Mouse (Mus musculus) ES-E14 (cell line): ENCODE data around the gene Fbxw4. TPM values are rescaled to one million over a fixed set of nuclear protein-coding genes. Genes with fewer than 3 reads are reported as not detected.

Experiments used
- DNase-seq: peaks from one replicate; pipeline ENCODE4 v3.0.0-alpha.2; 2013; ENCODE audit warnings: low read depth, low spot score
- H3K27ac ChIP-seq: 2 replicates; pipeline ENCODE4 v1.5.1; 2012; ENCODE audit warnings: low read depth, mild to moderate bottlenecking, low read length, moderate library complexity, mixed read lengths; ENCODE audit not compliant: poor library complexity, insufficient read depth, severe bottlenecking
- H3K36me3 ChIP-seq: 2 replicates; pipeline ENCODE4 v1.6.1; 2012; ENCODE audit warnings: mild to moderate bottlenecking, low read length, moderate library complexity, mixed read lengths; ENCODE audit not compliant: control insufficient read depth, poor library complexity, insufficient read depth, severe bottlenecking
- H3K4me1 ChIP-seq, 2 experiments: fragments of 150-350 bp in 1 of 2; sonication (generic) in 1 of 2; 2 replicates each; pipeline ENCODE4 v1.6.1; 2012; ENCODE audit warnings: low read length in 2 of 2, mild to moderate bottlenecking in 1 of 2, mixed read lengths in 1 of 2; ENCODE audit not compliant: control insufficient read depth in 2 of 2, insufficient read depth in 2 of 2, poor library complexity in 1 of 2
- H3K4me3 ChIP-seq, 2 experiments: fragments of 150-350 bp in 1 of 2; sonication (generic) in 1 of 2; 2 replicates each; pipeline ENCODE4 v1.5.1; 2012; ENCODE audit warnings: low read length in 2 of 2, low read depth in 1 of 2, mild to moderate bottlenecking in 1 of 2, mixed read lengths in 1 of 2; ENCODE audit not compliant: insufficient read depth in 1 of 2, poor library complexity in 1 of 2, severe bottlenecking in 1 of 2
- H3K9ac ChIP-seq: 2 replicates; pipeline ENCODE4 v1.6.1; 2012; ENCODE audit warnings: low read depth, mild to moderate bottlenecking, low read length, mixed read lengths; ENCODE audit not compliant: poor library complexity, insufficient read depth, severe bottlenecking
- H3K9me3 ChIP-seq: fragments of 150-350 bp; sonication (generic); 2 replicates; pipeline ENCODE4 v1.6.1; 2012; ENCODE audit warnings: low read depth, mild to moderate bottlenecking, low read length; ENCODE audit not compliant: control insufficient read depth, insufficient read depth
- CHD2 ChIP-seq: IDR thresholded peaks from 2 replicates; pipeline ENCODE4 v1.6.1; 2014; ENCODE audit warnings: mild to moderate bottlenecking, low read depth, low read length, inconsistent platforms
- HCFC1 ChIP-seq: IDR thresholded peaks from 2 replicates; pipeline ENCODE4 v1.6.1; 2012; ENCODE audit warnings: low read length, inconsistent platforms, borderline replicate concordance; ENCODE audit not compliant: insufficient read depth
- MAFK ChIP-seq: IDR thresholded peaks from 2 replicates; pipeline ENCODE4 v1.6.1; 2014; ENCODE audit warnings: mild to moderate bottlenecking, low read depth, low read length, inconsistent platforms; ENCODE audit not compliant: insufficient read depth
- ZC3H11A ChIP-seq: IDR thresholded peaks from 2 replicates; pipeline ENCODE4 v1.6.1; 2012; ENCODE audit warnings: low read depth, mild to moderate bottlenecking, inconsistent platforms, low read length, borderline replicate concordance
- ZNF384 ChIP-seq: IDR thresholded peaks from 2 replicates; pipeline ENCODE4 v1.6.1; 2012; ENCODE audit warnings: low read depth, low read length, inconsistent platforms
- in situ Hi-C, 2 experiments: fragments of 600-800 bp; cut with MboI; formaldehyde crosslinking; loops; one replicate each; pipeline ENCODE4 v1.15.1; 2025; ENCODE audit warnings: low sequenced_read_pairs in 2 of 2, inconsistent platforms in 1 of 2; ENCODE audit not compliant: unreplicated experiment in 2 of 2
- total RNA-seq: library from RNA; depleted of rRNA; stranded (reverse); fragments of 300-350 nt; gene quantifications from 2 replicates; pipeline ENCODE4 v1.2.3, GENCODE M21; 2012

The Fbxw4 gene
- total RNA-seq, 1 experiment: 6.3 TPM

- Histone ChIP-seq H3K36me3 (no peaks in the 10 kb centered on the region), H3K4me3 (no peak overlapping the region), H3K9me3 (no peaks in the 10 kb centered on the region), H3K9ac (no peak overlapping the region), H3K27ac (no peak overlapping the region; the same call in 1 of the 2 replicates), H3K4me1 (peaks cover 0 to 6% of the 10 kb centered on the region in 2 experiments; a peak in 1 of 4 replicates)
- no peak for DNase-seq
- TF ChIP-seq ZNF384: no peak
- TF ChIP-seq MAFK: no peak
- no peak for TF ChIP-seq HCFC1
- no peak for TF ChIP-seq CHD2
- no peak for TF ChIP-seq ZC3H11A
- in situ Hi-C loops: no loop called here
Observed at GRCm38 (mm10) chr19:45608648-45609339, 51.3 kb downstream of the Fbxw4 start.

- no peak for TF ChIP-seq ZNF384
- TF ChIP-seq HCFC1: no peak
- TF ChIP-seq MAFK: no peak
- TF ChIP-seq ZC3H11A: no peak
- TF ChIP-seq CHD2: no peak
- H3K4me1 ChIP-seq: peaks cover 0 to 6% of the 10 kb centered on the region in 2 experiments; a peak in 1 of 4 replicates
- no peak for DNase-seq
- H3K9me3 ChIP-seq: no peaks in the 10 kb centered on the region
- in situ Hi-C loops: no loop called here
- no peaks in the 10 kb centered on the region for H3K36me3 ChIP-seq
- H3K9ac ChIP-seq: no peak overlapping the region
- no peak overlapping the region for H3K27ac ChIP-seq
- no peak overlapping the region for H3K4me3 ChIP-seq
Observed at GRCm38 (mm10) chr19:45607479-45607878, 52.6 kb downstream of the Fbxw4 start.

GRCm38 (mm10) chr19:45606701-45607100, 53.4 kb downstream of the Fbxw4 start:
- Histone ChIP-seq H3K4me3 (no peak overlapping the region), H3K36me3 (no peaks in the 10 kb centered on the region), H3K9me3 (no peaks in the 10 kb centered on the region), H3K9ac (no peak overlapping the region), H3K27ac (no peak overlapping the region), H3K4me1 (peaks cover 0 to 2% of the 10 kb centered on the region in 2 experiments; a peak in 1 of 4 replicates)
- TF ChIP-seq ZC3H11A: no peak
- TF ChIP-seq CHD2: no peak
- no peak for TF ChIP-seq MAFK
- no peak for TF ChIP-seq HCFC1
- no peak for TF ChIP-seq ZNF384
- DNase-seq: no peak
- in situ Hi-C loops: no loop called here

- in situ Hi-C loops: no loop called here
- TF ChIP-seq ZNF384: no peak
- TF ChIP-seq MAFK: no peak
- no peak for TF ChIP-seq CHD2
- no peak for TF ChIP-seq ZC3H11A
- no peak for TF ChIP-seq HCFC1
Observed at GRCm38 (mm10) chr19:45602606-45603005, 57.5 kb downstream of the Fbxw4 start.

More at GRCm38 (mm10) chr19:45602606-45603005, 57.5 kb downstream of the Fbxw4 start:
- Histone ChIP-seq H3K9ac (no peak overlapping the region), H3K36me3 (no peaks in the 10 kb centered on the region), H3K4me3 (no peak overlapping the region), H3K9me3 (no peaks in the 10 kb centered on the region), H3K27ac (no peak overlapping the region), H3K4me1 (peaks cover 0 to under 1% of the 10 kb centered on the region in 2 experiments; a peak in 1 of 4 replicates)
- no peak for DNase-seq
